Mouse (Mus musculus) B cell, adult 67 days (primary cell): ENCODE measurements around the gene 4921507P07Rik. TPM values are rescaled to one million over a fixed set of nuclear protein-coding genes. Genes with fewer than 3 reads are reported as not detected.

ENCODE experiments used
- total RNA-seq, 2 experiments: library from RNA; stranded (reverse); gene quantifications; 4 replicates each; pipeline ENCODE4 v1.2.4; 2023

4921507P07Rik gene
- total RNA-seq: under 1 TPM; 0.68 to 0.96 TPM

GRCm38 (mm10) chr6:50596301-50597211 lies at the start of gene 4921507P07Rik:
Gene 4921507P07Rik, minus strand, starts transcription at chr6:50596632.

GRCm38 (mm10) chr6:50566141-50566996 lies 30.1 kb downstream of the 4921507P07Rik start, which contains the start of gene Cycs:
Gene Cycs, minus strand, starts transcription at chr6:50566538.

Other genes starting within 250 kb of the 4921507P07Rik start
- gene Osbpl3, start 140.4 kb downstream of the 4921507P07Rik start, total RNA-seq: 1 to 10 TPM in 1 of 2 experiments, not detected in 1; 1.0 TPM
- gene Cycs, start 30.1 kb downstream of the 4921507P07Rik start, total RNA-seq: 10 to 100 TPM; 17.4 to 25.4 TPM
- gene Npvf, start 57.8 kb upstream of the 4921507P07Rik start, total RNA-seq: not detected